Mouse (Mus musculus) midbrain, embryonic 14.5 days (tissue): ENCODE results near the gene Fut8. TPM values are rescaled to one million over a fixed set of nuclear protein-coding genes. Genes with fewer than 3 reads are reported as not detected.

Source experiments
- ATAC-seq: fragments of 200-750 bp; cut with Nextera tagmentation; 2 replicates; pipeline ENCODE4 v1.8.0; 2017; ENCODE audit warnings: moderate number of reproducible peaks, moderate library complexity; ENCODE audit not compliant: low FRiP score, low TSS enrichment
- DNase-seq: peaks from one replicate; pipeline ENCODE4 v3.0.0-alpha.2; 2015
- H3K27ac ChIP-seq: fragments of 300-500 bp; sonication (generic); replicated peaks from 2 replicates; pipeline ENCODE4 v1.5.1; 2014; ENCODE audit warnings: mild to moderate bottlenecking, low read depth, low read length, moderate library complexity
- H3K27me3 ChIP-seq: fragments of 300-500 bp; sonication (generic); 2 replicates; pipeline ENCODE4 v1.6.1; 2014; ENCODE audit warnings: low read length, control low read depth, mixed read lengths; ENCODE audit not compliant: control insufficient read depth, insufficient read depth
- H3K36me3 ChIP-seq: fragments of 300-500 bp; sonication (generic); 2 replicates; pipeline ENCODE4 v1.6.1; 2014; ENCODE audit warnings: low read length, control low read depth; ENCODE audit not compliant: control insufficient read depth, insufficient read depth
- H3K4me1 ChIP-seq: fragments of 300-500 bp; sonication (generic); 2 replicates; pipeline ENCODE4 v1.6.1; 2014; ENCODE audit warnings: mild to moderate bottlenecking, antibody characterized with exemption, low read length, control low read depth; ENCODE audit not compliant: control insufficient read depth, insufficient read depth
- H3K4me2 ChIP-seq: fragments of 300-500 bp; sonication (generic); 2 replicates; pipeline ENCODE4 v1.6.1; 2014; ENCODE audit warnings: mild to moderate bottlenecking, low read length, moderate library complexity
- H3K4me3 ChIP-seq: fragments of 300-500 bp; sonication (generic); replicated peaks from 2 replicates; pipeline ENCODE4 v1.5.1; 2014; ENCODE audit warnings: low read depth, low read length
- H3K9ac ChIP-seq: fragments of 300-500 bp; sonication (generic); replicated peaks from 2 replicates; pipeline ENCODE4 v1.6.1; 2014; ENCODE audit warnings: mild to moderate bottlenecking, low read length, moderate library complexity
- H3K9me3 ChIP-seq: fragments of 300-500 bp; sonication (generic); 2 replicates; pipeline ENCODE4 v1.6.1; 2016; ENCODE audit warnings: low read length, control low read depth, mixed read lengths; ENCODE audit not compliant: control insufficient read depth
- WGBS: fragments of 180-500 bp; shearing (Covaris S2); extraction: QIAGEN DNeasy Blood & Tissue Kit; methylation state at CpG from one replicate; pipeline ENCODE4 v1.1.7; 2014; 5-methylcytosine and 5-hydroxymethylcytosine counted together
- polyA plus RNA-seq: library from polyadenylated mRNA; unstranded; fragments of >200 nt; fragmentation: Nextera tagmentation; extraction: Ambion mirVana; gene quantifications from 2 replicates; pipeline ENCODE4 v1.2.1, GENCODE M21; 2014

Gene Fut8
- polyA plus RNA-seq, 1 experiment from 2014 or later = 69.4 TPM

DNA sequence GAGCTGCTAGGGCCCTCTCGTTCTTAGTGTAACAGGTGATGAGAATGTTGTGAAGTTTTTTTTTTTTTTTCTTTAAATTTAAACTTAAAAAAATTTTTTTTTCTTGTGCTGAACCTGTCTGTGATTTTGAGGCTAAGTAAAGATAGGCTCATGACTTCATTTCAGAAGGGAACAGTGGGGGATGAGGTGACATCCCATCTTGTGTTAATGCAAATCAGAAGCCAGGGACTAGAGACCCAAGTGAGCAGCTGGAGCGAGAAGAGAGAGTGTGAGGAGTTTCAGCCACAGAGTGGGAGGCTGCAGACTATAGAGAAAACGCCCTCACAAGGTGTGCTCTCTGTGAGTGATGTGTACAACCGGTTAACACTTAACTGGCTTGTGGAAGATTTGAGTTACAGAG lies 2.0 kb upstream of the Fut8 start:
- no peaks in the 10 kb centered on the region for H3K36me3 ChIP-seq
- WGBS = 73% methylated on average over 4 of the region's 4 CpGs

DNA sequence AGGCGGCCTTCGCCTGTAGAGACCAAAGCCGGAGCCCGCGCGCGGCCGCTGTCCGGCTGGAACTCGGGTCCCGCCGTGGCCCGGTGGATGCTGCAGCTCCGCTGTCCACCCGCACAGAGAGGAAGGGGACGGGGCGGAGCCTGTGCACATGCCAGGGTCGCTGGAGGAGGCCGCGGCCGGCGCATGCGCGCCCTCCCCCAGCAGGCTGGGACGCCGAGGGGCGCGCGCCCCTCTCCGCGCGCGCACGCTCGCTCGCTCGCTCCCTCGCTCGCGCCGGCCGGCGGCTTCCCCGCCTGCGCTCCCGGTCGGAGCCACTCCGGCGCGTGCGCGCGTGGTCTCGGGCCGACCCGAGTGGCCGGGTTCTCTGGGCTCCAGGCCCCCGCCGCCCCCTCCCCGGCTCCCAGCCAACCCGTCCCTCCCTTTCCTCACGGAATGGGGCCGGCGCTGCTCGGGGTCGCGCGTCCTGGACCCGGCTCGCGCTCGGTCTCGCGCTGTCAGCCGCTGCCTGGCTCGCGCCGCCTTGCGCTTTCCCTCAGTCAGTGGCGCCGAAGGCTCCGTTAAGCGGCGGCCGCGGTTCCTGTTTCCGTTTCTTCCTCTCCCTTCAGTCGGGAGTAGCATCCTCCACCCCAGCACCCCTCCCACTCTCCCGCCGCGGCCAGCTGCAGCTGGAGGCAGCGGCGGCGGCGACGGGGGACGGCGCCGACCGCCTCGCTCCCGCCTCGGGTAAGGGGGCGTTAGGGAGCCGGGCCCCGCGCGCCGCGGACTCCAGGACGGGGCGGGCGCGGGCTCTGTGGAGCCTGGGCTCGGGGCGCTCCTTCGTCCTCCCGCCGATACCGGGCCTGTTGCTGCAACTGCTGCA lies 835 bp downstream of the Fut8 start:
- peak; percentile 95 for ATAC-seq
- Histone ChIP-seq H3K27ac (peak overlapping the region; percentile 98), H3K36me3 (no peaks in the 10 kb centered on the region), H3K27me3 (no peaks in the 10 kb centered on the region), H3K4me1 (0 out of 2 replicates have a peak, but pooled peaks cover 2% of the 10 kb centered on the region), H3K9ac (peak overlapping the region; percentile 96), H3K4me3 (peak overlapping the region; percentile 91), H3K9me3 (no peaks in the 10 kb centered on the region), H3K4me2 (peak overlapping the region; percentile 76)
- peak; percentile 98 for DNase-seq
- under 1% methylated on average over 98 of the region's 120 CpGs for WGBS

More for the DNA sequence above, 2.0 kb upstream of the Fut8 start:
- H3K9me3 ChIP-seq = no peaks in the 10 kb centered on the region
- no peak overlapping the region for H3K9ac ChIP-seq
- no peak overlapping the region for H3K4me2 ChIP-seq
- DNase-seq = no peak
- no peaks in the 10 kb centered on the region for H3K27me3 ChIP-seq
- H3K27ac ChIP-seq = no peak overlapping the region
- H3K4me1 ChIP-seq = 0 out of 2 replicates have a peak, but pooled peaks cover 2% of the 10 kb centered on the region
- no peak for ATAC-seq
- H3K4me3 ChIP-seq = no peak overlapping the region

DNA sequence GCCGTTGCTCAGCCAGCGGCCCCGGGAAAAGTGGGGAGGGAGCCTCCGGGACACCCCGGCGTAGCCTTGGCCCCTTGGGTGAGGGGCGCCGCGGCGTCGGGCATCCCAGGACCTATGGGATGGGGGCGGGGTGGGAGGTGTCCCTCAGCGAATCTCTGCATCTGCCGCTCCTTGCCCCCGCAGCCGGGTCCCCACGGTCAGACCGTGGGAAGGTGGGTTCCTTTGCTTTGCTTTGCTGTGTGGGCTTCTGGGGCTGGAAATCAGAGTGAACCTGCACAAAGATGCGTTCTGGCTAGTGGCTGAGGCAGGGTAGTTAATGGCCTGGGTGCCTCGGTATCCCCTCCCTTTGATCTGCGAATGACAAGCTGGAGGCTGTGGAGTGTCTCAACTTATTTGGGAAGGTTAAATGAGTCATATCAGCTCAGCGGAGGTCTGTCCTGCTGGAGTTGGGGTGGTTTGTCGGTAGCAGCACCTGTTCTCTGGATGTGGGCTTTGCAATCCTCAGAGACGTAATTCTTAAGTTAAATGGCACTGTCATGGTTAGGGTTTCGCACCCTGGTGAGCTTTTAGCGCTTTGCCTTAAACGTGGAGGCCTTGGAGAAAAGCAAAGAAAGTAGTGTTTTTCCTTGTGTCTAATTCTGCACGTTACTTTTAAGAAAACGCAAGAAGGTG lies 1.6 kb downstream of the Fut8 start:
- under 1% methylated on average over 29 of the region's 29 CpGs for WGBS
- Histone ChIP-seq H3K4me1 (0 out of 2 replicates have a peak, but pooled peaks cover 2% of the 10 kb centered on the region), H3K4me3 (peak overlapping the region; percentile 91), H3K36me3 (no peaks in the 10 kb centered on the region), H3K9me3 (no peaks in the 10 kb centered on the region), H3K27me3 (no peaks in the 10 kb centered on the region), H3K27ac (peak overlapping the region; percentile 98), H3K9ac (peak overlapping the region; percentile 96), H3K4me2 (peak overlapping the region; percentile 76)
- ATAC-seq (peak; percentile 15), DNase-seq (no peak)

DNA sequence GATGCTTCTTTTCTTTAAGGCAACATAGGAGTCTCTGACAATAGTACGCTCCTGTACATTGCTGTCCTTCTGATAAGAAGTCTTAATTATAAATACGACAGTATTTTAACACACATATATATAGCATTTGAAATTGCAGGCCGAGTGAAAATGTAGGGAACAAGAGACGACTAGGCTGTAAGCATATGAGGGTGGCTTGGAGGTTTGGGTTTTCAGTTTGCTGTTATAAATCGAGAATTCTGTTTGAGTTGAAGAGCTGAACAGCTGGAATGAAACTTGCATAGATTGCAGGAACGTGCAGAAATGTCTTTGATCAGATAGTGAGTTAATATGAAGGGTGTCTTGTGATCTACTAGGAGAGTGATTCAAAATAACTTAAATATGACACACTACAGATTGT lies 2.4 kb downstream of the Fut8 start:
- H3K9me3 ChIP-seq = no peaks in the 10 kb centered on the region
- DNase-seq (no peak), ATAC-seq (no peak)
- H3K36me3 ChIP-seq = no peaks in the 10 kb centered on the region
- peak overlapping the region; percentile 76 for H3K4me2 ChIP-seq
- H3K27ac ChIP-seq = no peak overlapping the region
- peak overlapping the region; percentile 39; the same call in 1 of the 2 replicates for H3K9ac ChIP-seq
- H3K27me3 ChIP-seq = no peaks in the 10 kb centered on the region
- 50% methylated on average over 6 of the region's 6 CpGs for WGBS
- 0 out of 2 replicates have a peak, but pooled peaks cover 2% of the 10 kb centered on the region for H3K4me1 ChIP-seq
- H3K4me3 ChIP-seq = peak overlapping the region; percentile 91

DNA sequence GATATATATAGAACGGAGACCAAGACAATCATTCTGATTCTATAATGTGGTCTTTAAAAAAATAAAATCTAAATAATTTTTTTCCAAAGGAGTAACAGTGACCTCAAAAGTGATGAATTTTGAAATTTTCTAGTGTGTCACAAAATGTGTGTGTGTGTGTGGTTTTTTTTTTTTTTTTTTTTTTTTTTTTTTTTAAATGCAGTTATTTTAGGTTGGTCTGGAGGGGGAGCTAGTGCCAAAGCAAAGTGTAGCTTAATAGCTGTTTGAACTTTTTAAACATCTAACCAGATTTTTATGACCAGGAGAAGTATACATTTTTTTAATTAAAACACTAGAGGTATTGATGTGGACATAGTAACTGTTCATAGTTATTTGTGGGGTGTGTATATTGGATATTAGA lies 2.9 kb downstream of the Fut8 start:
- no peak for ATAC-seq
- Histone ChIP-seq H3K4me1 (0 out of 2 replicates have a peak, but pooled peaks cover 2% of the 10 kb centered on the region), H3K4me2 (peak overlapping the region; percentile 76), H3K36me3 (no peaks in the 10 kb centered on the region), H3K27ac (no peak overlapping the region), H3K27me3 (no peaks in the 10 kb centered on the region), H3K4me3 (no peak overlapping the region; the same call in 1 of the 2 replicates), H3K9me3 (no peaks in the 10 kb centered on the region), H3K9ac (no peak overlapping the region)
- peak; percentile 71 for DNase-seq
- 83% methylated on average over 1 of the region's 1 CpGs for WGBS

DNA sequence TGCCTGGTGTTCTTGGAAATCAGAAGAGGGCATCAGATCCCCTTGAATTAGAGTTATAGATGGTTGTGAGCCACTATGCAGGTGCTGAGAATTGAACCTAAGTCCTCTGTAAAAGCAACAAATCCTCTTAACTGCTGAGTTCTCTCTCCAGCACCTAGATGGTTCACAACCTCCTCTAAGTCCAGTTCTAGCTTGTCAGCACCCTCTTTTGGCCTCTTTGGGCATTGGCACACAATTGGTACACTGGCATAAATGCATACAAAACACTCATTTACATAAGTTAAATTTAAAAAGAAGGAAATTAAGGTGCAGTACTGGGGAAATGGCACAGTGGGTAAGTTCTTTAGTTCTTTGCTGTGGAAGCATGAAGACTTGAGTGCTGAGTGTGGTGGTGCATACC lies 24.7 kb downstream of the Fut8 start:
- Histone ChIP-seq H3K36me3 (no peaks in the 10 kb centered on the region), H3K27me3 (no peaks in the 10 kb centered on the region), H3K9me3 (no peaks in the 10 kb centered on the region), H3K4me1 (no peaks in the 10 kb centered on the region), H3K4me3 (no peak overlapping the region), H3K9ac (no peak overlapping the region), H3K27ac (no peak overlapping the region), H3K4me2 (no peak overlapping the region)
- ATAC-seq (no peak), DNase-seq (no peak)

DNA sequence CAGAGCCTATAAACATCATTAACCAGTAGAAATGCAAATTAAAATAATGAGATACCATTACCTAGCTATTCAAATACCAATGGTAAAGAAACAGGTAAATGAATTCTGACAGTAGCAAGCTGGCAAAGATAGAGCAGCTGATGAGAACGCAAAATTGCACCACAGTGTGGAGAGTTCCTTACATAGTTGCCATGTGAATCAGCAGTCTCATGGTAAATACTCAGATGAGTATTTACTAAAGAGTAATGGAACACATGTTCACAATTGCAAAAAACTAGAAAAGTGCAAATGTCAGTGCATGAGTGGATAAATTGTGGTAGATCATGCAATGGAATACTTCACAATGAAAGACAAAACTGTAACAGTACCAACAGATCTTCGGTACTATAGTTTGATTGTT lies 25.9 kb downstream of the Fut8 start:
- Histone ChIP-seq H3K4me2 (no peak overlapping the region), H3K27ac (no peak overlapping the region), H3K9ac (no peak overlapping the region), H3K4me1 (no peaks in the 10 kb centered on the region), H3K4me3 (no peak overlapping the region), H3K36me3 (no peaks in the 10 kb centered on the region), H3K27me3 (no peaks in the 10 kb centered on the region), H3K9me3 (no peaks in the 10 kb centered on the region)
- WGBS = 94% methylated on average over 2 of the region's 2 CpGs
- ATAC-seq (no peak), DNase-seq (no peak)

DNA sequence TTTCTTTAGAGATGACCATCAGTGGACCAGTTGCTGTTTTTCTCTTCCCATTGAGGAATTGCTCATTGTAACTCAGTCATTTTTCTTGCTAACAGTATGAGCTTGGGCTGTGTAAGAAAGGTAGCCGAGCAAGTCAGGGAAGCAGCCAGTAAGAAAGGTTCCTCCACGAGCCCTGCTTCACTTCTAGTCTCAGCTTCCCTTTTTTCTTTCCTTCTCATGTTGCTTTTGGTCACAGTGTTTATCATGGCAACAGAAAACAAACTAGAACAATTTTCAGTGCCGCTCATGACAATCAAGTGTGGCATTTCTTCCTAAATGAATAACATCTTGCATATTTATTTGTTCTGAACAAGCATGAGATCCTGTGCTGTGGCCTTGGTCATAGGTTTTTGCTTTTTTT lies 32.8 kb downstream of the Fut8 start:
- no peak overlapping the region for H3K4me2 ChIP-seq
- no peaks in the 10 kb centered on the region for H3K36me3 ChIP-seq
- no peak overlapping the region for H3K27ac ChIP-seq
- WGBS = 94% methylated on average over 3 of the region's 3 CpGs
- ATAC-seq (no peak), DNase-seq (no peak)
- no peak overlapping the region for H3K4me3 ChIP-seq
- no peaks in the 10 kb centered on the region for H3K27me3 ChIP-seq
- no peaks in the 10 kb centered on the region for H3K4me1 ChIP-seq
- H3K9me3 ChIP-seq = no peaks in the 10 kb centered on the region
- no peak overlapping the region for H3K9ac ChIP-seq
